Mouse (Mus musculus) kidney, postnatal 4 days (tissue): ENCODE measurements around the gene Large2.

Experiments
- DNase-seq, 2 experiments: peaks; one replicate each; pipeline ENCODE4 v3.0.0; 2021; ENCODE audit warnings: mixed read lengths in 2 of 2

Gene Large2

DNA sequence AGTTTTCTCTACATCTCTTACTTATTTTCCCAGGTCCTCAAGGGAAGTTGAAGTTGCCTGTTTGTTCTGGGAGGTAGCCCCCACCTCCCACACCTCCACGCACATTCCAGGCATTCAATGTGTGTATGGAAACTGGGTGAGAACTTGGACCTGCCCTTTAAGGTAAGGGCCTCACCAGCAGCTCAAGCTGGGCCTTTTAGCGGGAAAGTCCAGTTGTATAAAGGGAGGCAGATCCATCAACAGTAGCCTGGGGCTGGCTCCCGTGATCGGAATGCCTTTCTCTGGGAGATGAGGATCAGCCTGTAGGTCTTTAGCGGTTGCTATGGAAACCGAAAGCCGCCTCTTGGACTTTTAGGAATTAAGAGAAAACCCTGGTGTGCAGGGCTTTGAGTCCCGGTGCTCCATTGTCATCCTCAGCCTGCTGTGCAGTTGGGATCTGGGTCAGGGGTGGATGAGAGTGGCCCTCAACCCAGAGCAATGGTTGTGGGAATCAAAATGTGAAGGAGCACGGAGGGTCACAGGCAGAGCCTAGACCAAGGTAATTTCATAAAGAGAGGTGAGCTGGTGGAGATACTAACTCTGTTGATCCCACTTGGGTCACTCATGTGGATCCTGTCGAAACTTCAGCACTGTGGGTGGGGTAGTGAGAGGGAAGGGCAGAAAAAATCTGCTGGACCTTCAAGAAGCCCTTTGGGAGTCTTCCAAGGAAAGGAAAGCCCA is 2.5 kb downstream of the Large2 start:
- DNase-seq = peak; percentile 42 to 65

DNA sequence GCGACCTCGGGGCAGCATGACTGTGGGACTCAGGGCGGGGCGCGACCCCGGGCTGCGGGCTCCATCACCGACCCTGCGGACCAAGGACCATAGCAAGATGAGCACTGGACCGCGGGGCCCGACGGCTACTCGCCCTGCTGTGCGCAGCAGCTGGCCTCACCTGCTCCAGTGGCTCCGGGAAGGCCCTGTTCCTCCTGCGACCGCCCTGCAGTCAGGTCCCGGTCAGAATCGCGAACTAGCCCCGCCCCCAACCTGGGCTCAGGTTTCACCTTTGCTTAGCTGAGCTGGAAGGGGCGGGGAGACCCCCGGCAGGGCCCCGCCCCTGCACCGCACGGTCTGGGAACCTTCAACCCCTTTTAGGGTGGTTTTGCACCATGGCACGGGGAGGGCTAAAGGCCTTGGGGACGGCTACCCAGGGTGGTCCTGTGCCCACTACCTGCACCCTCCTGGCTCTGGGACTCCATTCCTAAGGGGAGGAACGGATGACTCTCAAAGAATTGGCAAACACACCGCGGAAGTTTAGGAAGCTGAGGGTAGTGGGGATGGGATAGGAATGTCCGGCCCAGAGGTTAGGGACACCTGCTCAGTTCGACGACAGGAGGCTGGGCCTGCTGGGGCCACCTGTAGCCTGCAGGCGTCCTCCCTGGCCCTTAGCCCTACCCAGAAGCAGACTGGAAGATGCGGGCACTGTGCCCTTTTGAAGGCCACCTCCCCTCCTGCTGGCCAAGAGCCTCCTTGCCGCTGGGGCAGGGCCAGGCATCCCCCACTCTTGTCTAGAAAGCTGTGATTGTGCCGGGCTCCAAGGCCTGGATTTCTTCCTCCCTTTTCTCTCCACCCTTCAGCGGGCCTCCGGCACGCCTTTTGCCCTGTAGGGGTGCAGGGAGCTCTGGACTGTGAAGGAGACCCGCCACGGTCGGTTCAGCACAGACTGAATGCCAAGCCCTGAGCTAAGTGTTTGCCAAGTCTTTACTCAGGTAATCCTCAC is 3.6 kb downstream of the Large2 start:
- peak; percentile 93 to 96 for DNase-seq

GRCm38 (mm10) chr2:92370375-92370774 is 4.3 kb downstream of the Large2 start:
- no peak for DNase-seq

DNA sequence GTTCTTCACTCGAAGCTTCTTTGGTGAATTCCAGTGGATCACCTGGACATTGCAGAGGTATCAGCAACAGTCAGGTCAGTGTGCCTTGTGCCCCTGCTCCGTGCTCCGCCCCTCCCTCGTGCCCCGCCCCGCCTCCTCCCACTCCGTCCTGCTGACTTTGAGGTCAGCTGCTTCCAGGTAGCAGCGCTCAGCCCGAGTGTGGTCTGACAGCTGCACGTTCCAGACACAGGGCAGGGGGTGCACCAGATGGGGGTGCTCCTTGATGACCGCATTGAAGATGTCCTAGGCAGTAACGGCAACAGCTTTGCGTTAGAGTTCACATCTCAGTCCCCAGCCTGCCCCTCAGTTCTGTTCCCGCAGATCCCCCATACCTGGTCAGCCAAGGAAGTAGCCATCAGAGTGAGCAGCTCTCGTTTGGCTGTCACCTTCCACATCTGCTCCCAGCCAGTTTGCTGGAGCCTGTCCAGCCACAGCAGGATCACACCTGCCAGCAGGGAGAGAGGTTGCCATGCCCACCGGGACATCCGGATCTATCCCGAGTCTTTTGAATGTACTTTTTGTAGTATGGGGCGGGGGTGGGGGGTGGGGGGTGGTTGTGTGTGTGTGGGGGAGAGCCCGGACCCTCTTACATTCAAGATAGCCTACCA is 7.2 kb downstream of the Large2 start:
- peak; percentile 46 to 60 for DNase-seq

DNA sequence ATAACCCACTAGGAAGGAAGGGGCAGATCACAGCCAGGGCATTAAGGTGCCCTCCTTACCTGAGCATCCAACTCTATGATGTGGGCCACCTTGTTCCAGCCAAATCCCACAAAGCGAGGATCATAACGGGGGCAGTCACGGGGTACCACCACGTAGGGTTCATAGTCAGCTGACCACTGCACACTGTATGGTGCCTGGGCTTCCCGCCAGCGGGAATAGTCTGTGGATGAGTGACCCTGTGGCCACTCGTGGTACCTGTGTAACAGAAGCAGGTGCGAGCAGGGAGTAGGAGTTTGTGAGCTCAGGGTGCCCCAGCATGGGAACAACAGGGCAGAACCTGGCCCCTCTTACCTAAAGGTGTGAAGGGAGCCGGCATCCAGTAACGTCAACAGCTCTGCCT is 9.1 kb downstream of the Large2 start:
- DNase-seq = peak in 1 of 2 experiments; percentile 12

DNA sequence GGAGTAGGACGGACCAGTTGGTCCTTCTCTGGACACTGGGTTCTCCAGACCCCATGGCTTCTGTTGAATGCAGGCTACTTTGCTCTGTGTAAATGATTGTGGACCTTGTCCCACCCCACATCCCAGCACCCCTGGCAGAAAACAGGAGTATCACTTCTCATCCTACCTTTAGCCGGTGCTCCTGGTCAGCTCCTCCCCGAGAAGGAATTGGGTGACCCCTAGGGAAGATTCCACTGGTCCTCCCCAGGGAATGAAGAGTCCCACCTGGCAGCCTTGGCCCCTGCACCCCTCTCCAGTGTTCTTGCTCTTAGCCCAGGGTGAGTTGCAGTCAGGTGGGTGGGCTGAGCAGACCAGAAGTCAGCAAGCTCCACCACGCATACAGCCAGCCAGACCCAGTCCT is 10.6 kb downstream of the Large2 start:
- DNase-seq = no peak

DNA sequence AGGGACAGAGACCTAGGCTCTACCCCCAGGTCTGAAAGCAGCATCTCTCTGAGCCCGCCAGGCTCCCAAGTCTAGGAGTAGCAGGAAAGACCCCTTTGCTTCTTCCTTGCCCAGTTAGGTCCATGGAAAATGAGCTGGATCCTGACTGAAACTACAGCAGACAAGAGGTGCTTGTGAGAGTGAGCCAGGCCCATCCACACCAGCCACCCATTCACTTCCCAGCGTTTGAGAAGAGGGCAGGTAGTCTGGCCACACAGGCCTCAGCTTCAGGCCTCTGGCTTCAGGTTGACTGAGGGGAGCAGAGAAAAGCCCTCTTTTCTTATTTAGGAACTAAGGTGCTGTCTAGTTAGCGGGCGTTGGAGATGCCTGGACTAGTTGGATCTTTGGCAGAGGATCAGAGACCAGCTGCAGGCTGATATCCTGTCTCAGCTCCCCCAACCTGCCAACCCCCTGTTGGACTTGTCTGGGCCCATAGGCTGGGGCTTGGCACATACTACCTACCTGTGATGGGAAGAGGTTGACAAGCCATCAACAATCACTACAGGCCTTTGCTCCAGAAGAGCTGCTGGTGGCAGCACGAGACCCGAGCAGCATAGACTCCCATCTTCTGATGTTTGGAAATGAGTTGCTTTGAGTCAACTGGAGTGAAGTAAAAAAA is 12.0 kb downstream of the Large2 start:
- no peak for DNase-seq

DNA sequence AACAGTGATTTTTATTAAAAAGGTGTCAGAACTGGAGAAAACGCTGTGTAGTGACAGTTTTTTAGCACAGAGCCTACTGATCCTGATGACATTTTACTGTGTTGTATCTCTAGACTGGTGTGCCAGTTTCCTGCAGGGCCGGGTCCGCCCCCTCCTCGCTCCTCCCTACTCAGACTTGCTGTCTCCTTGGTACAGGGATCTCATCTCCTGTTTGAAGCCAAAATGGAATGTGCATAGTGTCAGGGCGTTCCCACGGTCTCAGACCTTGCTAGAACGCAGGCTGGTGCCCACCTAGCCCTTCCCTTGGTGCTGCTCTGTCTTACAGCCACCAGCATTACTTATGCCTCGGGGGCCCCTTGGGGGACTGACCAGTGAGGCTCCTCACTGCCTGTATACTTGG is 12.9 kb downstream of the Large2 start:
- DNase-seq = peak in 1 of 2 experiments; percentile 6

DNA sequence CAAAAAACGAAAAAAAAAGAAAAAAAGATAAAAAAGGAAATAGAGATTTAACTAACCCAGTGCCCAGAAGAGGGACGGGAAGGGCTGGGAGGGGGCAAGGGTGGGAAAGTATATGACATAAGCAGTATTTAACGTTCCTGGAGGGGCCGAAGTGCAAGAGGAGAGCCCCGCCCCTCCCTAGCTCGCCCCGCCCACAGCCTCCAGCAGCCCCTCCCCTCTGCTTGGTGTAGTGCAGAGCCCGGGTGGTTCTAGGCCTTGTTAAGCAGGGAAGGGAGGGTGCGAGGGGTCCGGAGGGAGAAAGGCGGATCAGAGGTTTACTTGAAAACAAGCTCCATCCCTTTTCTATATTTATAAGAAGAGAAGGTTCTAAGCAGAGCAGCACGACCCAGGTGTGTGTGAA is 13.8 kb downstream of the Large2 start:
- peak; percentile 67 to 71 for DNase-seq

DNA sequence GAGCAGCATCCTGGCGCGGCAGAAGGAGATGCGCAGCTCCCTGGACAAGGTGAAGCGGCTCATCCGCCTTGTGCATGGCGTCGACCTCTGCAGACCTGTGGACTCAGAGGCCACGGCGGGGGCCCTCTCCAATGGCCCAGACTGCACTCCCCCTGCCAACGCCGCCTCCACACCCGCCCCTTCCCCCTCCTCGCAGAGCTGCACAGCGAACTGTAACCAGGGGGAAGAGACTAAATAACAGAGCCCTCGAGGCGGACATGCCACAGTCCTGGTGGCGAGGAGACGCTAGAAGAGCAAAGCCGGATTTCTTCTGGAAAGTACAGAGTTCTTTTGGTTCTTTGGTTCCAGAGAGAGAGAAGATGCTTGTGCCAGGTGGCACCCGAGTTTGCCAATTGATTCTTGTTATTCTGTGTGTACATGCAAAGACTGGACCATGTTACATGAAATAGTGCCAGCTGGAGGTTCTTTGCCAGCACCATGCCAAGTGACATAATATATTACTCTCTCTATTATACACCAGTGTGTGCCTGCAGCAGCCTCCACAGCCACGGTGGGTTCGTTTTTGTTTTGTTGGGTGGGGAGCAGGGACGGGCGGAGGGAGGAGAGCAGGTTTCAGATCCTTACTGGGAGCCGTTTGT is 14.4 kb downstream of the Large2 start:
- peak; percentile 40 to 61 for DNase-seq

DNA sequence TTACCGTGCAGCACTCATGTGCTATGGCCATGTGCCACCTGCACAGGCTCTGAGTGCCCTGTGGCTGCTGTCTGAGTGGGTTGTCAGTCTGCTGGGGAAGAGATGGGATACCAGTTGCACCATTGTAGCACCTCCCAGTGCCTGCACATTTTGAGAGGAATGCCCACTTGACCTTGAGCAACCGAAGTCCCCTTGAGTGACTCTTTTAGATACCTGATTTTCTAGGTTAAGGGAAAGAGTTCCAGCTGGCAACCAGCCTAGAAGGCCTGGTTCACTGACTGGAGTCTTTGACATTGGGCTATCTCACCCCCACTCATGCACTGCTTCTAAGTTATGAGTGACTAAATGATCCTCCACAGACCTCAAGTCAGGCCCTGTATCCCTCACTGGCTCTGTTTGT is 15.4 kb downstream of the Large2 start:
- no peak for DNase-seq

DNA sequence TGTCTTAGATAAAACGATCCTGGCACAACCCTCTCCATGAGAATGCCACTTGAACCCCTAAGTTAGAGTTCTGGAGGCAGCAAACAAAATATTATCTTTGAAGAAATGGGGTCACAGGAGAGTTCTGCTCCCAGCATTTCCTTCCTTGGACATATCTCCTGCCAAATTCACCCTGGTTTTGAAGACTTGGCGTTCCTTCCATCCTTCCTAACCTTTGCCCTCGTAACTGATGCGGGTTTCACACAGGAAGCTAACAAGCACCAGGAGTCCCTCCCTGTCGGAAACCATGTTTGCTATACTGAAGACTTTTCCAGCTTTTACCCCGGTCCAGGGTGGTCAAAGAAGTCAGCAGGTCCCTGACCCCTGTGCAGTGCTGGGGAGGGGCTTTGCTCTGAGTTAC is 20.4 kb downstream of the Large2 start:
- no peak for DNase-seq

- no peak for DNase-seq
Measured at GRCm38 (mm10) chr2:92353402-92353801, 21.3 kb downstream of the Large2 start.

DNA sequence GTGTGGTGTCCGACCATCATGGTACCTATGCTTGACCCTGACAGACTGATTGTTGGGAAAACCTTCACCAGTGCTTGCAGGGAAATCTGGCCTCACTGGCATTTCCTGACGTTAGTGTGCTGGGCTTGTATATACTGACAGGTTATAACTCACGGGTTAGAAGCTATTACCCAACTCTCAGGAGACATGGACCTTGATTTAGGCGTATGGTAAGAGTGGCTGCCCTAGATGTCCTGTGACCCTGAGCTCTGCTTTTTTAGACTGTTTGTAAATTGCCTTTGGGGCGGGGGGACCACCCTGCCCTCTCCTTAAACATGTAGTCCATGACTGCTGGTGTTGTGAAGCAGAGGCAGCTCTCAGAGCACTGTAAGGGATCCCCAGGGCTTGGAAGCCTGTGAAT is 24.0 kb downstream of the Large2 start:
- no peak for DNase-seq

DNA sequence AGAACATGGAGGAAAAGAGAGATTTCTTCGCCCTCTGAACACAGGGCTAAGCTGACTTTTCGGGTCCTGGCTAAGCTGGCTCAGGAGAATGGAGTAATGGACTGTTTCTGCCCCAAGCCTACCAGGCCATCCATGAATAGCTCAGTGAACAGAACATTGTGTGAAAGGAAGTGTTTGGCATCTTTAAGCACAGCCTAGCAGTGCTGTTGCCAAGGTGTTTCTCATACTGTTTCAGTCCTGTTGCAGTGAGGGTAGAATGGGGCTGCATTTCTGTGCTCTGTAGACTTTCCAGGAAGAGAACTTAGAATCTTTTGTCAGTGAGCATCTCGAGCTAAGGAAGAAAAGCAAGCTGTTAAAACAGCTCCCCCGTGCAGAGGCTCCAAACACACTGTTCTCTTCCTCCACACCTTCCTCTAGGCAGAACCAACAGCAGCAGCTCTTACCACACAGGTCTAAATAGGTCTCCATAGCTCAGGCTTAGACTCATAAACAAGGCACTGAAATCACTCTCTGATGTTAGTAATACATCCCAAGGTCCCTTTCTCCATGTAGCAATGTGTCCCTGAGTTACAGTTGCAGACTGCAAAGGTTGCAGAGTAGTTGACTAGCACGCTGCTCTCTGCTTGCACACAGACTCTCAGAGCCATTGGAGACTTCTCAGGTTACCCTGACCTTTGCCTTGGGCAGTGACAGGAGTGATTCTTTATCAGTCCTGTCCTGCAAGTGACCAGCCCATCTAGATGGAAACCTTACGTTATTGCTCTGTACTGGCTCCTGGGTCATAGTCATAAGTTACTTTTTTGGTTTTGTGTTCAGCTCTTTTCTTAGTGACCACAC is 24.9 kb downstream of the Large2 start:
- DNase-seq = no peak

DNA sequence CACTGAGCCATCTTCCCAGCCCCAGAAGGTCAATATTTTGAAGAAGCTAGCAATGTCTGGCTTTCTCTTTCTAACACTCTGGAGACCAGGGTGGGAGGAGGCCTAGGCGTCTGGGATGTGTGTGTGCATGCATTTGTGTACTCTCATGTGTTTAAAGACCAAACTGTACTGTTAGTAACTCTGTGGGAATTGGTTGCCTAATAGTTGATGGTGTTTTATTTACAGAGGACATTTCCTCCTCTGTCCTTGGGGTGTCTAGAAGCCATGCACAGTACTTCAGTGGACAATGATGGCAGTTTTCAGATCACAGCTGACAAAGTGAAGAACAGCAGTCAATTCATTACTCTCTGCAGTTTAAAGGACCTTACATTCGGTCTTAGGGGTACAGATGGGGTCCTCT is 27.5 kb downstream of the Large2 start:
- no peak for DNase-seq

DNA sequence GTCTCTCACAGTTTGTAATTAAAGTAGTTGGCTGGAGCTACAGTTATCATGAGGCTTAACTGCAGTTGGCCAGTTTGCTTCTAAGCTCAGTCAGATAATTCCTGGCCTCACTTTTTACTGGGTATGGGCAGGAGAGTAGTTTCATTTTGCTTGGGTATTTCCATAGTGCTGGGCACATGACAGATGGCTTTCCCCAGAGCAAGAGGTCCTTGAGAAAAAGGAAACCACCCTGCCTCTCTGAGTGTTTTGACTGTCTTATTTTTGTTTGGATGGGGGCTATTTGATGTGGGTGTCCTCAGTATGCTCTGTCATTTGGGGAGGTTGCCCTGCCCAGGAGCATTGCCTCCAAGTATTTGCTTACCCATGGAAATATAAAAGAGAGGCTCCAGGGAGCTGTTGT is 32.3 kb downstream of the Large2 start:
- DNase-seq = no peak

DNA sequence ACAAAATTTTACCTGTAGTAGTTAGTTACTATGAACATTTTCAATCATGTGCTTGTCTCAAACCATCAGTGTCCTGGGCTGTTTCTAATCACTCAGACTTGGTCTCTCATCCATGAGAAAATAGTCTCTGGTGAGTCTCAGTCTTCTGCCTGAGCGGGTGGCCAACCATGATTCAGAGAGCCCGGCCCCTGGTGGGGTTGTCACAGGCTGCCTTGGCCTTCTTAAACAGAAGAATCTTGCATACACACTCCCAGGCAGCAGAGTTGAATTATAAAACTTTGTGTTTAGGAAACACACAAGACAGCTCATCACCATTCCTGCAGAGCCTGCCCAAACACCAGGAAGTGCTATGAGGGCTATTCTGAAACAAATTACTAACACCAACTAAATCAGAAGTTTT is 42.8 kb downstream of the Large2 start:
- DNase-seq = no peak

DNA sequence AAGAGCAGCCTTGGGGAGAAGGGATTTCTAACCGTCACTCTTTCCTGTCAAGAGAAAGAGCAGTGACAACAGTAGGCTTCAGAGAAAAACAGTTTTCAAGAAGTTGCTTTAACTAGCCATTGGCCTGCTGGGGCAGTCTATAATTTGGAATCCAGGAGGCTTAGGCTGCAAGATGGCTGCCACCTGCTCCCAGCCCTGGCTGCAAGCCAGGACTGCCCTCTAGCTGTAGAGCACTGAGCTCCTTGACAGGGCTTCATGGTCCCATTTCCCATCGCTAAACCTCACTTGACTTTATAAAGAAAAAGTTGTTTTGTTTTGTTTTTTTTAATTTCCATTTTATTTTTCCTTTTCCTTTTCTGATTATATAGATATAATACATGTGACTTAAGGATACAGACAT is 43.3 kb downstream of the Large2 start:
- DNase-seq = peak; percentile 41 to 61

- DNase-seq = peak; percentile 19 to 38
Measured at GRCm38 (mm10) chr2:92330840-92331239, 43.8 kb downstream of the Large2 start.

DNA sequence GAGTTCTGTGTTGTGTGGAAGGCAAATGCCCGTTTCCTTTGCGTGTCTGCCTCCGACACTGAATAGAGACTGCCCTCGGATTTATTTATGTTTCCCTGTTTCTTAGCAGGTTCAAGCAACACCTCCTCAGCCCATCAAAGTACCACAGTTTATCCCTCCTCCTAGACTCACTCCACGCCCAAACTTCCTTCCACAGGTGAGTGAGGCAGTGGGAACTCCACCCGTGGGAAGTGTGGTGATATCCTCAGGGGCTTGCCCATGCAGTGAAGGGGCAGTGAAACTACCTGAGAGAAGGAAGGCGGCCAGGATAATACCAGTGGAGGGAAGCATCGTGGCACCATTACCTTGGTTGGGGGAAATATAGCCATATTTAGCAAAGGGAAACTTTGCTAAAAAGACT is 46.5 kb downstream of the Large2 start:
- no peak for DNase-seq
